Mouse (Mus musculus) limb, embryonic 11.5 days (tissue): ENCODE data around the gene Ptn. TPM values are rescaled to one million over a fixed set of nuclear protein-coding genes. Genes with fewer than 3 reads are reported as not detected.

ENCODE experiments used
- ATAC-seq: fragments of 200-750 bp; cut with Nextera tagmentation; 2 replicates; pipeline ENCODE4 v1.8.0; 2017; ENCODE audit warnings: low read depth; ENCODE audit not compliant: insufficient number of reproducible peaks, low FRiP score, low TSS enrichment
- DNase-seq: peaks from one replicate; pipeline ENCODE4 v3.0.0-alpha.2; 2015; ENCODE audit warnings: low spot score
- H3K27ac ChIP-seq: fragments of 300-500 bp; sonication (generic); replicated peaks from 2 replicates; pipeline ENCODE4 v1.5.1; 2014; ENCODE audit warnings: low read depth, mild to moderate bottlenecking, low read length
- H3K27me3 ChIP-seq: fragments of 300-500 bp; sonication (generic); 2 replicates; pipeline ENCODE4 v1.6.1; 2014; ENCODE audit warnings: mild to moderate bottlenecking, low read length, mixed read lengths; ENCODE audit not compliant: control insufficient read depth, insufficient read depth
- H3K36me3 ChIP-seq: fragments of 300-500 bp; sonication (generic); 2 replicates; pipeline ENCODE4 v1.6.1; 2014; ENCODE audit warnings: mild to moderate bottlenecking, low read length, moderate library complexity, mixed read lengths; ENCODE audit not compliant: control insufficient read depth, insufficient read depth
- H3K4me1 ChIP-seq: fragments of 300-500 bp; sonication (generic); 2 replicates; pipeline ENCODE4 v1.6.1; 2014; ENCODE audit warnings: low read length, mixed read lengths; ENCODE audit not compliant: control insufficient read depth, insufficient read depth
- H3K4me2 ChIP-seq: fragments of 300-500 bp; sonication (generic); 2 replicates; pipeline ENCODE4 v1.6.1; 2014; ENCODE audit warnings: low read depth, mild to moderate bottlenecking, moderate library complexity; ENCODE audit not compliant: severe bottlenecking
- H3K4me3 ChIP-seq: fragments of 300-500 bp; sonication (generic); 2 replicates; pipeline ENCODE4 v1.5.1; 2014; ENCODE audit warnings: low read depth, low read length
- H3K9ac ChIP-seq: fragments of 300-500 bp; sonication (generic); 2 replicates; pipeline ENCODE4 v1.6.1; 2014; ENCODE audit warnings: mild to moderate bottlenecking, low read length
- H3K9me3 ChIP-seq: fragments of 300-500 bp; sonication (generic); 2 replicates; pipeline ENCODE4 v1.6.1; 2016; ENCODE audit warnings: low read length; ENCODE audit not compliant: control insufficient read depth
- WGBS: fragments of 180-500 bp; shearing (Covaris S2); extraction: QIAGEN DNeasy Blood & Tissue Kit; methylation state at CpG from one replicate; pipeline ENCODE4 v1.1.7; 2014; 5-methylcytosine and 5-hydroxymethylcytosine counted together
- polyA plus RNA-seq: library from polyadenylated mRNA; unstranded; fragments of >200 nt; fragmentation: Nextera tagmentation; extraction: Ambion mirVana; gene quantifications from 2 replicates; pipeline ENCODE4 v1.2.1, GENCODE M21; 2014

Gene Ptn
- polyA plus RNA-seq, 1 experiment from 2014 or later, result 623 TPM

GRCm38 (mm10) chr6:36842101-36842922, 32.3 kb upstream of the Ptn start:
- Histone ChIP-seq H3K4me1 (peaks cover 20% of the 10 kb centered on the region), H3K36me3 (no peaks in the 10 kb centered on the region), H3K9ac (no peak overlapping the region), H3K4me3 (no peak overlapping the region), H3K27me3 (no peaks in the 10 kb centered on the region), H3K9me3 (no peaks in the 10 kb centered on the region), H3K27ac (peak overlapping the region; percentile 68), H3K4me2 (peak overlapping the region; percentile 12; the same call in 1 of the 2 replicates)
- peak; percentile 86 for ATAC-seq
- WGBS, result 28% methylated on average over 5 of the region's 5 CpGs
- DNase-seq, result peak; percentile 54

- Histone ChIP-seq H3K4me1 (peaks cover 20% of the 10 kb centered on the region), H3K36me3 (no peaks in the 10 kb centered on the region), H3K27ac (no peak overlapping the region), H3K9ac (no peak overlapping the region), H3K27me3 (no peaks in the 10 kb centered on the region), H3K4me2 (no peak overlapping the region), H3K9me3 (no peaks in the 10 kb centered on the region), H3K4me3 (no peak overlapping the region)
- WGBS, result 9% methylated on average over 3 of the region's 3 CpGs
- ATAC-seq (peak; percentile 72; the same call in 1 of the 2 replicates), DNase-seq (peak; percentile 36)
Measured at GRCm38 (mm10) chr6:36841701-36842100, 31.7 kb upstream of the Ptn start.

- Histone ChIP-seq H3K4me1 (peaks cover 24% of the 10 kb centered on the region), H3K36me3 (no peaks in the 10 kb centered on the region), H3K9ac (no peak overlapping the region), H3K4me3 (no peak overlapping the region), H3K4me2 (no peak overlapping the region), H3K27ac (no peak overlapping the region), H3K9me3 (no peaks in the 10 kb centered on the region), H3K27me3 (no peaks in the 10 kb centered on the region)
- ATAC-seq (no peak), DNase-seq (peak; percentile 27)
Measured at GRCm38 (mm10) chr6:36841174-36841573, 31.2 kb upstream of the Ptn start.

GRCm38 (mm10) chr6:36838747-36839146, 28.7 kb upstream of the Ptn start:
- 93% methylated on average over 1 of the region's 1 CpGs for WGBS
- Histone ChIP-seq H3K4me1 (peaks cover 23% of the 10 kb centered on the region; the same call in 1 of the 2 replicates), H3K9ac (no peak overlapping the region), H3K9me3 (no peaks in the 10 kb centered on the region), H3K27ac (no peak overlapping the region), H3K4me2 (no peak overlapping the region), H3K4me3 (no peak overlapping the region), H3K36me3 (no peaks in the 10 kb centered on the region), H3K27me3 (no peaks in the 10 kb centered on the region)
- no peak for ATAC-seq
- no peak for DNase-seq

- Histone ChIP-seq H3K9ac (no peak overlapping the region), H3K4me2 (no peak overlapping the region), H3K36me3 (no peaks in the 10 kb centered on the region), H3K4me1 (peaks cover 13% of the 10 kb centered on the region; the same call in 1 of the 2 replicates), H3K27me3 (no peaks in the 10 kb centered on the region), H3K27ac (no peak overlapping the region), H3K9me3 (no peaks in the 10 kb centered on the region), H3K4me3 (no peak overlapping the region)
- ATAC-seq (no peak), DNase-seq (no peak)
- 70% methylated on average over 3 of the region's 3 CpGs for WGBS
Measured at GRCm38 (mm10) chr6:36835351-36835750, 25.3 kb upstream of the Ptn start.

- no peak for DNase-seq
- WGBS, result 86% methylated on average over 4 of the region's 4 CpGs
Measured at GRCm38 (mm10) chr6:36834695-36835265, 24.8 kb upstream of the Ptn start.

GRCm38 (mm10) chr6:36832681-36833080, 22.7 kb upstream of the Ptn start:
- ATAC-seq, result no peak
- no peak overlapping the region for H3K27ac ChIP-seq

More at GRCm38 (mm10) chr6:36834695-36835265, 24.8 kb upstream of the Ptn start:
- no peak overlapping the region for H3K4me2 ChIP-seq
- H3K27ac ChIP-seq, result no peak overlapping the region
- no peaks in the 10 kb centered on the region for H3K36me3 ChIP-seq
- ATAC-seq, result no peak
- peaks cover 13% of the 10 kb centered on the region; the same call in 1 of the 2 replicates for H3K4me1 ChIP-seq
- no peaks in the 10 kb centered on the region for H3K27me3 ChIP-seq
- H3K4me3 ChIP-seq, result no peak overlapping the region
- no peak overlapping the region for H3K9ac ChIP-seq
- H3K9me3 ChIP-seq, result no peaks in the 10 kb centered on the region

GRCm38 (mm10) chr6:36832207-36832606, 22.2 kb upstream of the Ptn start:
- DNase-seq, result no peak
- Histone ChIP-seq H3K9me3 (no peaks in the 10 kb centered on the region), H3K9ac (no peak overlapping the region), H3K27ac (no peak overlapping the region), H3K27me3 (no peaks in the 10 kb centered on the region), H3K36me3 (no peaks in the 10 kb centered on the region), H3K4me1 (peaks cover 6% of the 10 kb centered on the region; the same call in 1 of the 2 replicates), H3K4me2 (no peak overlapping the region), H3K4me3 (no peak overlapping the region)
- WGBS, result 46% methylated on average over 2 of the region's 2 CpGs
- ATAC-seq, result no peak

More at GRCm38 (mm10) chr6:36832681-36833080, 22.7 kb upstream of the Ptn start:
- Histone ChIP-seq H3K4me3 (no peak overlapping the region), H3K4me1 (peaks cover 8% of the 10 kb centered on the region; the same call in 1 of the 2 replicates), H3K9me3 (no peaks in the 10 kb centered on the region), H3K9ac (no peak overlapping the region), H3K36me3 (no peaks in the 10 kb centered on the region), H3K27me3 (no peaks in the 10 kb centered on the region), H3K4me2 (no peak overlapping the region)
- no peak for DNase-seq
- 70% methylated on average over 4 of the region's 4 CpGs for WGBS
